Mouse (Mus musculus) CH12.LX (cell line): ENCODE data around the gene Gm10912. TPM values are rescaled to one million over a fixed set of nuclear protein-coding genes. Genes with fewer than 3 reads are reported as not detected.
"Not testable (repeated sequence)": the region's sequence is repeated elsewhere in the genome, so short reads cannot be mapped to it uniquely, and the experiment has no call there.

Experiments
- DNase-seq: peaks from one replicate; pipeline ENCODE4 v3.0.0-alpha.2; 2013; ENCODE audit errors: extremely low read depth
- H3K27ac ChIP-seq: 2 replicates; pipeline ENCODE4 v1.5.1; 2012; ENCODE audit warnings: low read depth, mild to moderate bottlenecking, control low read depth, moderate library complexity; ENCODE audit not compliant: insufficient read depth
- H3K27me3 ChIP-seq: replicated peaks from 2 replicates; pipeline ENCODE3; 2012; ENCODE audit warnings: inconsistent platforms
- H3K36me3 ChIP-seq, 2 experiments: replicated peaks in 1 of 2; 2 replicates each; pipeline versions ENCODE3 to v1.6.1; 2012; ENCODE audit warnings: inconsistent platforms in 1 of 2, low read length in 1 of 2, mild to moderate bottlenecking in 1 of 2, mixed read lengths in 1 of 2, moderate library complexity in 1 of 2; ENCODE audit not compliant: control insufficient read depth in 1 of 2, insufficient read depth in 1 of 2
- H3K4me1 ChIP-seq, 2 experiments: 2 replicates each; pipeline ENCODE4 v1.6.1; 2012; ENCODE audit warnings: inconsistent platforms in 1 of 2, moderate library complexity in 1 of 2; ENCODE audit not compliant: insufficient read depth in 2 of 2, control insufficient read depth in 1 of 2
- H3K4me2 ChIP-seq: 2 replicates; pipeline ENCODE4 v1.6.1; 2012; ENCODE audit warnings: low read depth, mild to moderate bottlenecking, control low read depth; ENCODE audit not compliant: poor library complexity, insufficient read depth, severe bottlenecking
- H3K4me3 ChIP-seq, 3 experiments: fragments of 150-350 bp in 1 of 3; sonication (generic) in 1 of 3; replicated peaks in 1 of 3; 2 replicates each; pipeline versions ENCODE3 to v1.5.1; 2011 to 2012; ENCODE audit warnings: low read depth in 2 of 3, low read length in 2 of 3, mild to moderate bottlenecking in 2 of 3, moderate library complexity in 2 of 3, control low read depth in 1 of 3, improper control_type of control experiment in 1 of 3, inconsistent platforms in 1 of 3, mixed read lengths in 1 of 3; ENCODE audit not compliant: poor library complexity in 1 of 3
- H3K79me2 ChIP-seq: replicated peaks from 2 replicates; pipeline ENCODE4 v1.6.1; 2012; ENCODE audit warnings: mild to moderate bottlenecking, moderate library complexity; ENCODE audit not compliant: control insufficient read depth, poor library complexity, insufficient read depth, severe bottlenecking; ENCODE audit errors: extremely low read depth
- H3K9ac ChIP-seq: 2 replicates; pipeline ENCODE4 v1.6.1; 2012; ENCODE audit warnings: low read depth, mild to moderate bottlenecking, control low read depth, moderate library complexity; ENCODE audit not compliant: insufficient read depth
- H3K9me3 ChIP-seq: replicated peaks from 2 replicates; pipeline ENCODE3; 2012; ENCODE audit warnings: low read length, inconsistent platforms, mixed read lengths
- E2F4 ChIP-seq: IDR thresholded peaks from 2 replicates; pipeline ENCODE4 v1.6.1; 2011; ENCODE audit warnings: low read depth, low read length, improper control_type of control experiment; ENCODE audit not compliant: insufficient replicate concordance
- KAT2A ChIP-seq: IDR thresholded peaks from 2 replicates; pipeline ENCODE4 v1.6.1; 2012; ENCODE audit warnings: low read length, improper control_type of control experiment, inconsistent platforms; ENCODE audit not compliant: insufficient replicate concordance
- MAX ChIP-seq: IDR thresholded peaks from 2 replicates; pipeline ENCODE4 v1.6.1; 2011; ENCODE audit warnings: low read length, improper control_type of control experiment
- MAZ ChIP-seq: IDR thresholded peaks from 2 replicates; pipeline ENCODE4 v1.6.1; 2012; ENCODE audit warnings: low read depth, mild to moderate bottlenecking, inconsistent platforms, low read length, improper control_type of control experiment, moderate library complexity
- MYC ChIP-seq: IDR thresholded peaks from 2 replicates; pipeline ENCODE4 v1.6.1; 2011; ENCODE audit warnings: low read depth, mild to moderate bottlenecking, improper control_type of control experiment, low read length
- POLR2AphosphoS2 ChIP-seq: IDR thresholded peaks from 2 replicates; pipeline ENCODE4 v1.6.1; 2011; ENCODE audit warnings: low read depth, low read length, improper control_type of control experiment
- RAD21 ChIP-seq: IDR thresholded peaks from 2 replicates; pipeline ENCODE4 v1.6.1; 2011; ENCODE audit warnings: low read depth, mild to moderate bottlenecking, low read length, improper control_type of control experiment, moderate library complexity
- SIN3A ChIP-seq: IDR thresholded peaks from 2 replicates; pipeline ENCODE4 v1.6.1; 2012; ENCODE audit warnings: low read length, improper control_type of control experiment, inconsistent platforms
- dilution Hi-C: fragments of 300-500 bp; cut with MboI; formaldehyde crosslinking; loops from 2 replicates; pipeline ENCODE4 v1.14.3; 2020; ENCODE audit warnings: low sequenced_read_pairs; ENCODE audit not compliant: extremely low pct_unique_long_range_greater_than_20kb, extremely low pct_ligation_motif_present
- in situ Hi-C: fragments of 300-500 bp; cut with MboI; formaldehyde crosslinking; loops from 3 replicates; pipeline ENCODE4 v1.14.3; 2019; ENCODE audit warnings: low sequenced_read_pairs, low pct_ligation_motif_present, low pct_unique_long_range_greater_than_20kb, mixed read lengths
- polyA plus RNA-seq: library from polyadenylated mRNA; unstranded; fragments of >175 nt; gene quantifications from 2 replicates; pipeline ENCODE4 v1.2.1, GENCODE M21; 2012; ENCODE audit warnings: low read depth; ENCODE audit not compliant: insufficient read length
- total RNA-seq, 2 experiments: library from RNA; depleted of rRNA; stranded (reverse); fragments of 300-350 nt in 1 of 2; fragments of >200 nt in 1 of 2; gene quantifications; 2 replicates each; pipeline ENCODE4 v1.2.3; 2012 to 2014

The Gm10912 gene
- total RNA-seq (2012; rRNA removed) (not detected in 2 replicates), total RNA-seq (2014; rRNA removed) (not detected in 2 replicates), polyA plus RNA-seq (not detected in 2 replicates)

DNA sequence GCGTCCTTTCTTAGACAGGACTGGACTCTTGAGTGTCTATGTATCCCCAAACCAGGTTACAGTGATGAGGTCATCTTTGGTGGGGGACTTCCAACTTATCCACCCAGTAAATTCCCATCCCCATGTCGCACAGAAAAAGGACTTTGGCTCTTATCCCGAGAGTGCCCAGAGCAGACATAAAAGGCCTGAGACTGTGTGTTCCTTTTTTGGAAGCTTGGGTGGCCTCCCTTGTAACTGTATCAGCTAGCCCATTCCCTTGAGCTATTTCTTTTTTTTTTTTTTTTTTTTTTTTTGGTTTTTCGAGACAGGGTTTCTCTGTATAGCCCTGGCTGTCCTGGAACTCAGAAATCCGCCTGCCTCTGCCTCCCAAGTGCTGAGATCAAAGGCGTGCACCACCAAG lies at the start of gene Gm10912:
Gm10912 (plus strand) TSS at position 301 of the 400 bp plus-strand sequence.
- H3K27ac ChIP-seq, dilution Hi-C loops, H3K79me2 ChIP-seq, H3K9me3 ChIP-seq, H3K4me3 ChIP-seq, H3K4me2 ChIP-seq, H3K27me3 ChIP-seq, H3K4me1 ChIP-seq, DNase-seq, H3K9ac ChIP-seq, in situ Hi-C loops: not testable (repeated sequence)
- peaks cover 0 to 17% of the 10 kb centered on the region in 2 experiments for H3K36me3 ChIP-seq

DNA sequence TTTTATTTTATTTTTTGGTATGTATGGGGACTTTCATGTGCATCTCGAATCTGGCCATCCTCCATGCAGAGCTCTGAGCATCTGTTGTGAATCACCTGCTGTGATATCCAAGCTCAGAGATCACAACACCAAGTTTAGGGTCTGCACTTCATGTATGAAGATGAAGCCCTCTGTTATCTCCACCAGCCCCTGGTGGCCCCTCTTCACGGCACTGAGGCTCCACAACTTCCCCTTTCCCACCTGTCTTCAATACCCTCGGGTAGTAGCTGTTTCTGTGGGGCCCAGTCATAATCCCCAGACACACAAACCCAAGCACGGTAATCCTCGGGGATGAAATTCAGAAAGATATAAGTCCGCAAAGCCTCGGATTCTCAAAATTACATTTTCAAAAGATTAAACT lies 42.5 kb upstream of the Gm10912 start:
- dilution Hi-C loops: no loop called here

DNA sequence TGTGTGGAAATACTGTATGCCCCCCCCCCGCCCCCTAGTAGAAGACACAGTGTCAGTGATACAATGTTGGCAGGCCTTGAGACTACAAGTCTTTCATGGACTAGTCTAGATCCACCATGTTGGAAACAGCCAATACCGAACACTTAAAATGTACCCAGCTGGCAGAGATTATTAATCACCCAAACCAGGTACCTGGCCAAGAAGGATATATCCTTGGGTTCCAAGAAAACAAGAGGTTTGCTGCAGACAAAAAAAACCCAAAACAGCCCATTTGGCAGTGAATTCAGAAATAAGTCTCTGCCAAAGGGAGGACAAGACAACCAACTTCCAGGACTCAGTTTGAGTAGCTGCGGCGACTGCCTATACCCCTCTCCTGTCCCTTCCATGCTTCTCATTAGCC lies 41.0 kb upstream of the Gm10912 start:
- Histone ChIP-seq H3K4me3 (no peak overlapping the region), H3K4me1 (peaks cover 3 to 20% of the 10 kb centered on the region in 2 experiments; a peak in 2 of 4 replicates), H3K9ac (no peak overlapping the region), H3K27ac (no peak overlapping the region), H3K27me3 (peaks cover 3% of the 10 kb centered on the region), H3K79me2 (peaks cover 11% of the 10 kb centered on the region), H3K4me2 (no peak overlapping the region), H3K36me3 (no peaks in the 10 kb centered on the region), H3K9me3 (peaks cover 3% of the 10 kb centered on the region)
- no peak for TF ChIP-seq SIN3A
- TF ChIP-seq E2F4: no peak
- TF ChIP-seq MAX: no peak
- no peak for TF ChIP-seq RAD21
- TF ChIP-seq KAT2A: no peak
- TF ChIP-seq MYC: no peak
- no peak for DNase-seq
- dilution Hi-C loops: no loop called here
- in situ Hi-C loops: loop anchor here (25.0 kb wide), 1 partner anchor 563 kb away; the partner anchor contains the start of gene Cstf3

More for the DNA sequence above, 42.5 kb upstream of the Gm10912 start:
- no peak overlapping the region for H3K9ac ChIP-seq
- H3K36me3 ChIP-seq: no peaks in the 10 kb centered on the region
- H3K9me3 ChIP-seq: peaks cover 3% of the 10 kb centered on the region
- DNase-seq: no peak
- no peak overlapping the region for H3K27ac ChIP-seq
- in situ Hi-C loops: no loop called here
- peaks cover 3% of the 10 kb centered on the region for H3K27me3 ChIP-seq
- TF ChIP-seq MAZ (no peak), KAT2A (no peak), POLR2AphosphoS2 (no peak), SIN3A (no peak)
- peaks cover 0 to 10% of the 10 kb centered on the region in 2 experiments; a peak in 2 of 4 replicates for H3K4me1 ChIP-seq
- no peaks in the 10 kb centered on the region for H3K79me2 ChIP-seq
- H3K4me2 ChIP-seq: no peak overlapping the region
- no peak overlapping the region for H3K4me3 ChIP-seq
